Mouse (Mus musculus): ENCODE data around the gene Btbd16. TPM values are rescaled to one million over a fixed set of nuclear protein-coding genes. Genes with fewer than 3 reads are reported as not detected.

The Btbd16 gene
- polyA plus RNA-seq, 1 experiment from 2014 or later, result 0.08 TPM

DNA sequence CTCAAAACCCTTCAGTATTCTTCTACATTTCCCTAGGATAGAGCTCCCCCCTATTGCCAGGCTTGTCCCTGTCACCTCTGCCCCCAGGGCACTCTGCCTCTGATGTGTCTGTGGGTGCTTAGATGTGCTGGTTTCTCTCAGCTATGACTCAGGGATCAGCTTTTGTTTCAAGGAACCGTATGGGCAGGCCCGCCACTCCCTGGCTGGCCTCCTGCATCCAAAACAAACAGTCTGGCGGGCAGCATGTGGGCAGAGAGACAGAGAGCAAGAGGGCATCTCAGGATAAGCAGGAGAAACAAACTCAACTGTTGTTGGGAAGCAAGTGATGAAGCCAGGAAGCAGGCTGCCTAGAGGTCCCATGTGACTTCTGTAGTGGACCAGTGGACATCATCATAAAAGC, 81.8 kb downstream of the Btbd16 start:
- in situ Hi-C loops (cut with MboI; ENCODE audit: low pct_unique_long_range_greater_than_20kb), result no loop called here
- TF ChIP-seq CTCF (IDR thresholded peaks at IDR 0.05), result no peak
- POLR2A ChIA-PET, result no interaction called here
- no peaks in the 10 kb centered on the region for H3K27me3 ChIP-seq
- peak; percentile 88 for ATAC-seq
- peak; percentile 48 for DNase-seq (ENCODE audit: low read depth, low spot score)
- CTCF ChIA-PET, result interaction anchor here (0.9 to 1.6 kb wide), 2 partner anchors 11 to 18 kb away, joined by 3 to 8 read pairs; no protein-coding TSS in a partner anchor

DNA sequence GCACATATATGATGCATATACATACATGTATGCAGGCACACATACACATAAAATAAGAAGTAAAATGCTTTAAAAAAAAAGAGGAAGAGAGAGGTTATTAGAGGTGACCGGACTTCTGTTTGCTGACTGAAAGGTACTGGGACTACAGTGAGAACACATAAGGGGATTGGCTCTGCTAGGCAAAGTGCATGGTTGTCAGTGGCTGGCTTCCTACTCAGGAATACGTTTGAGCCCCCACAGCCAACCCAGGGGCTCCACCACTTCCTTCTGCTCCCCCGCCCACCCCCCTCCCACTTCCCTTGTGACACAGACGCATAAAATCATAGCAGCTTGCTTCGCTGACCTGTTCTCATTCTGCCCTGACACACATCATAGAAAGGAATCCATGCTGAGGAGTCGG, 84.1 kb downstream of the Btbd16 start:
- CTCF ChIA-PET, result no interaction called here
- in situ Hi-C loops (cut with MboI; ENCODE audit: low pct_unique_long_range_greater_than_20kb), result no loop called here
- H3K27me3 ChIP-seq, result no peaks in the 10 kb centered on the region
- POLR2A ChIA-PET, result no interaction called here
- no peak for DNase-seq (ENCODE audit: low read depth, low spot score)
- no peak for TF ChIP-seq CTCF (IDR thresholded peaks at IDR 0.05)
- ATAC-seq, result no peak

DNA sequence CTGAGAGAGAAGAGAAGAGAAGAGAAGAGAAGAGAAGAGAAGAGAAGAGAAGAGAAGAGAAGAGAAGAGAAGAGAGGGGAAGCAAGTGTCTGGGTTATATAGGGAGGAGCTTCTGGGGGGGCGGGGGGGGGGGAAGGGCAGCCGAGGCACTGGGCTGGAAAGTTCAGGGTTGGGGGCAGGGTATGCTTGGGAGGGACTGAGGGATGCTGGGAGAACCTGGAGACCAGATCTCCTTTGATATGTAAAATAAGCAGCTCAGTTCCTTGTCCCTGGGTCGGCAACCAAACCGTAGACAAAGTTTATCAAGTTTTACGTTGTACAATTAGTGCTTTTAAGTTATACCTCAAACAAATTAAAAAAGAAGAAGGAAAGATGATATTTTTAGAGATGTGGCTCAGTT, 86.1 kb downstream of the Btbd16 start:
- DNase-seq (ENCODE audit: low read depth, low spot score) (no peak), ATAC-seq (no peak)
- ChIA-PET POLR2A (interaction anchor here (0.6 kb wide), 2 partner anchors 24 to 123 kb away, joined by 4 read pairs; no protein-coding TSS in a partner anchor), CTCF (interaction anchor here (1.3 kb wide), 1 partner anchor 21 kb away, joined by 4 read pairs; no protein-coding TSS in a partner anchor)
- no peaks in the 10 kb centered on the region for H3K27me3 ChIP-seq
- in situ Hi-C loops (cut with MboI; ENCODE audit: low pct_unique_long_range_greater_than_20kb), result no loop called here
- TF ChIP-seq CTCF (IDR thresholded peaks at IDR 0.05), result no peak

DNA sequence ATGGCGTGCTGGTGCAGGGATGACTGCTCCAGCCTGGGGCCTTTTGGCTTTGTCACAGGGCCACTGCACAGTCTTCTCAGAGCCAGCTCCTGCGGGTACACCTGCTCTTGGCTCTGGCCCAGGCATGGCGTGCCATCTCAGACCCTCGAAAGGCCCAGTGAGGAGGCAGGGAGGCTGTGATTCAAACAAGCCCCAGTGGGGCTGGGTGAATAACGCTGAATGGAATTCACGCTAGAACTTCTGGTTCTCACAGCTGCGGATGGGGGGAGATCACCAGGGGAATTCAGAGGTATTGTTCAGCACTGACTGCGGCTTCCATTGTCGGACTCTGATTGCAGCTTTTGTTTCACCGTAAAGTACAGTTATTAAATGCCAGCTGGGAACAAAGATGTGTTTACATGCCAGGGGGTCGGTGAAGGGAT, 86.9 kb downstream of the Btbd16 start:
- CTCF ChIA-PET, result interaction anchor here (1.5 kb wide), 1 partner anchor 26 kb away, joined by 6 read pairs; no protein-coding TSS in a partner anchor
- POLR2A ChIA-PET, result interaction anchor here (1.2 kb wide), 1 partner anchor 27 kb away, joined by 3 read pairs; no protein-coding TSS in a partner anchor
- in situ Hi-C loops (cut with MboI; ENCODE audit: low pct_unique_long_range_greater_than_20kb), result no loop called here
- H3K27me3 ChIP-seq, result no peaks in the 10 kb centered on the region
- no peak for TF ChIP-seq CTCF (IDR thresholded peaks at IDR 0.05)
- ATAC-seq (peak; percentile 33), DNase-seq (ENCODE audit: low read depth, low spot score) (peak; percentile 94)

DNA sequence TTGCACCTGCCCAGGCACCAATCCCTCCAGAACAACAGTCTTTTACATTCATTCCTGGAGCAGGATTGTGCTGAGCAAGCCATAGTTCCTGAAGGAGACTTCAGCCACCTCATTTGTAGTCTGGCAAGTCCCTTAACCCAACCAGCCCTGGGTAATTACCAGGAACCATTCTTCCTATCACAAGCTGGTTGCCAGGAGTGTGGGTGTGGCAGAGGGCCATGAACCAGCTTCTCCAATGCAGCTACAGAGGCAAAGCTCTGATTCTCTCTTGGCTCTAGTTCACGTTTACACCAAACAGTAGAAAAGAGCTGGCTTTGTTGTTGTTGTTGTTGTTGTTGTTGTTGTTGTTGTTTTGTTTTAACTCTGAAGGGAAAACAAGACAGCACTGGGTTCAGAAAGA, 88.6 kb downstream of the Btbd16 start:
- TF ChIP-seq CTCF (IDR thresholded peaks at IDR 0.05), result no peak
- no peak for DNase-seq (ENCODE audit: low read depth, low spot score)
- ChIA-PET POLR2A (interaction anchor here (0.5 kb wide), 1 partner anchor 8 kb away, joined by 4 read pairs; no protein-coding TSS in a partner anchor), CTCF (no interaction called here)
- no peak for ATAC-seq
- in situ Hi-C loops (cut with MboI; ENCODE audit: low pct_unique_long_range_greater_than_20kb), result no loop called here
- H3K27me3 ChIP-seq, result no peaks in the 10 kb centered on the region

DNA sequence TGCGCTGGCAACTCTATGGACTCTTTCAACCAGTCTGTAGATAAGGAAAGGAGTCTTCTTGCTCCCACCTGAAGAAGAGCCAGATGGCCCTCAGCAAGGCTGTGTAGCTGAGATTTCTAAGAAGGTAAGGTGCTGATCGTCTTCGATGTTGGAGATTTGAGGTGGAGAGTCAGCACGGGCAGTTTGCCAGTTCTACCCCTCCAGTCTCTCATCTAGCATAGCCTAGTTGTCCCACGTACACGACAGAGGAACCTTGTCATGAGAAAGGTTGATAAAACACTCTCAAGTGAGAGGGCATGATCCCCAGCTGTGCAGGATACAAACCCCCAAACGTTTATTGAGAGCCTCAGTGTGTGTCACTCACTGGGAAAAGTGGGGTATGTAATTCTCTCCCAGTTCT, 90.8 kb downstream of the Btbd16 start:
- no peak for TF ChIP-seq CTCF (IDR thresholded peaks at IDR 0.05)
- in situ Hi-C loops (cut with MboI; ENCODE audit: low pct_unique_long_range_greater_than_20kb), result no loop called here
- POLR2A ChIA-PET, result interaction anchor here (1.2 kb wide), 1 partner anchor 31 kb away, joined by 5 read pairs; no protein-coding TSS in a partner anchor
- CTCF ChIA-PET, result no interaction called here
- ATAC-seq (no peak), DNase-seq (ENCODE audit: low read depth, low spot score) (no peak)
- H3K27me3 ChIP-seq, result no peaks in the 10 kb centered on the region

DNA sequence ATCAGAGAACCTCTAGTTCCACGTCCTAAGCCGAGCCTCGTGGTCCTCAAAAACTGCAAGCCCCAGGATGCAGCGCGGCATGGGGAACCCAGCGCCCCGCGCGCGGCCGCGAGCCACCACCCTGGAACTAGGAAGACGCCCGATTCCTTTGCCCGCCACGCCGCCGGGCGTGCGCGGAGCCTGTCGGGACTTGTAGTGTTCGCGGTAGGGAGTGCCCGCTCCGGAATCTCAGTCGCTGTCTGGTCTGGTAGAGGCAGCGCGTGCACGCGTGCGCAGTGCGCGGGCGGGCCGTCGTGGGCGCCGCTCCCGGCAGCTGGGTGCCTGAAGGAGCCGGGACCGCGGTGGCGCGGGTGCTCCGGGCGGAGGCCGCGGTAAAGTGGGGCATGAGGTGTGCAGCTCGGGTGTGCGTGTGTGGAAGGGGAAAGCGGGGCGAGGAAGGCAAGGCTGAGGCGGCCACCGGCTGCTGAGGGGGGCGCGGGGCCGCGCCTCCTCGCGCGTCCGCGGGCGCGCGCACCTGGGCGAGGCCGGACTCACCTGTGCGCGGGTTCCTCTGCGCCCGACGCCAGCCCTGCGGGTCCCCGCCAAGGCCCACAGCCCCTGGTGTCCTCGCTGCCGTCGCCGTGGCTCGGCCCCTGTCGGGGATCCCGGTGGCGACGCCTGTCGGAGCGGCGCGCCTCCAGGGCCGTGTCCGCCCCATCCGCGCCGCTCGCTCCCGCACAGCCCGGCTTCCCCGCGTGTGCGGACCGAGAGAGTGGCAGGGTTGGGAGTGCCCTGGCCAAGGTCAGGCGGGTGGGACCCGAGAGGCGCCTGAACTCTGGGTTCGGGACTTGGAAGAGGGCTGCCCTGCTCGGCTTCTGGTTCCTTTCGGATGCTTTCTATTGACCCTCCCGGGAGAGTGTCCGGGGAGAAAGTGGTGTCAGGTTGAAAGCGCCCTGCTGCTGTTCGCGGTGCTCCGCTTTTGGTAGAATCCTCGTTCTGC, 92.0 kb downstream of the Btbd16 start, which contains the start of gene Plekha1:
TSS of gene Plekha1 (plus strand) at position 144 of the 979 bp plus-strand sequence.
- ChIA-PET CTCF (interaction anchor here (1.0 to 2.2 kb wide), 4 partner anchors 11 to 49 kb away, joined by 3 to 7 read pairs (median 4); no protein-coding TSS in a partner anchor), POLR2A (interaction anchor here (0.6 to 2.4 kb wide), 3 partner anchors 28 to 75 kb away, joined by 3 to 6 read pairs (median 5); no protein-coding TSS in a partner anchor)
- peak; percentile 95 for ATAC-seq
- TF ChIP-seq CTCF (IDR thresholded peaks at IDR 0.05), result no peak
- DNase-seq (ENCODE audit: low read depth, low spot score), result peak; percentile 83
- H3K27me3 ChIP-seq, result no peaks in the 10 kb centered on the region
- in situ Hi-C loops (cut with MboI; ENCODE audit: low pct_unique_long_range_greater_than_20kb), result no loop called here

DNA sequence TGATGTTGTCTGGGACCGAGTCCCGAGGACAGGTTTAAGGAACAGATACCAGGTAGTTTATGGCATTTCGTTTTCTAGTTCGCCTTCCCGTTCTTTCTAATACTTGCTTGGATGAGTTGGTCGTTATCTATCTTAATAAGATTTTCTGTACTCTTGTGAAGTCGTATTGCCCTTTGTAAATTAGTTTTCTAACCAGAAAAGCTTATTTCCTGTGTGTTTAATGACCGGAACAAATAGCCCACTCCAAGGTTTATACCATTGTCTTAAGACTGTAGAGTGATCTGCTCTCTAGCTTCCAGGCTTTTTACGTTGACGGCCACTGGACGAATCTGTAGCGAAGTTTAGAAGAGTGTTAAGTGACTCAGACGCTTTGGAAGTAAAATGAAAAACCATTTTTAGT, 92.8 kb downstream of the Btbd16 start:
- DNase-seq (ENCODE audit: low read depth, low spot score), result no peak
- ATAC-seq, result no peak
- no peaks in the 10 kb centered on the region for H3K27me3 ChIP-seq
- in situ Hi-C loops (cut with MboI; ENCODE audit: low pct_unique_long_range_greater_than_20kb), result no loop called here
- CTCF ChIA-PET, result interaction anchor here (0.6 to 2.2 kb wide), 7 partner anchors 10 to 287 kb away, joined by 3 to 7 read pairs (median 3); no protein-coding TSS in a partner anchor
- POLR2A ChIA-PET, result interaction anchor here (0.6 to 2.4 kb wide), 3 partner anchors 29 to 110 kb away, joined by 3 to 6 read pairs (median 5); no protein-coding TSS in a partner anchor
- no peak for TF ChIP-seq CTCF (IDR thresholded peaks at IDR 0.05)

DNA sequence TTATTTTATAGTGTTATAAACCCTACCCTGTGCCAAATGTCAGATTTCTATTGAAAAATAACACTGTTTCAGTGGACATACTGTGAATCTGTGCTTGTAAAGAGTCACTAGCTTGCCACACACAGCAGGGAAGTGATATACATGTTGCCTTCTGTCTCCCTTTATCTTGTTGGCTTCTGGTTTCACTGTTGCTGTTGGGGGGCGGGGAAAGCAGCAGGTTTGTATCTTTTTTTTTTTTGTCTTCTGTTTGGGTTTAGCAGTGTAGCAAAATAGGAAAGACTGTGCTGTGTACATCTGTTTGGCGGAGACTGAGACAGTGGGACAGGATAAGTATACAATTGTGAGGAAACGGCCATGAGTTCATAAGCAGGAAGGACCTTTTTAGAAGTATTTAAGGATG, 93.4 kb downstream of the Btbd16 start:
- POLR2A ChIA-PET, result interaction anchor here (0.6 to 2.4 kb wide), 3 partner anchors 29 to 110 kb away, joined by 3 to 6 read pairs (median 5); no protein-coding TSS in a partner anchor
- no peak for TF ChIP-seq CTCF (IDR thresholded peaks at IDR 0.05)
- DNase-seq (ENCODE audit: low read depth, low spot score) (no peak), ATAC-seq (no peak)
- no peaks in the 10 kb centered on the region for H3K27me3 ChIP-seq
- in situ Hi-C loops (cut with MboI; ENCODE audit: low pct_unique_long_range_greater_than_20kb), result no loop called here
- CTCF ChIA-PET, result interaction anchor here (0.6 to 2.2 kb wide), 7 partner anchors 9 to 288 kb away, joined by 3 to 7 read pairs (median 3); no protein-coding TSS in a partner anchor

Other genes with a start within 250 kb of the Btbd16 start
- gene Nsmce4a, start 201.0 kb upstream of the Btbd16 start, polyA plus RNA-seq (2021), result 80.1 TPM
- gene Tacc2, start 196.6 kb upstream of the Btbd16 start, polyA plus RNA-seq (2021), result 40.0 TPM
- gene Plekha1, start 91.7 kb downstream of the Btbd16 start, polyA plus RNA-seq (2021), result 90.0 TPM
- gene Htra1, start 162.0 kb downstream of the Btbd16 start, polyA plus RNA-seq (2021), result 170 TPM